Mouse (Mus musculus): ENCODE data around the gene Cblb. TPM values are rescaled to one million over a fixed set of nuclear protein-coding genes. Genes with fewer than 3 reads are reported as not detected.

Cblb gene
- polyA plus RNA-seq, 1 experiment from 2014 or later, result 11.5 TPM

DNA sequence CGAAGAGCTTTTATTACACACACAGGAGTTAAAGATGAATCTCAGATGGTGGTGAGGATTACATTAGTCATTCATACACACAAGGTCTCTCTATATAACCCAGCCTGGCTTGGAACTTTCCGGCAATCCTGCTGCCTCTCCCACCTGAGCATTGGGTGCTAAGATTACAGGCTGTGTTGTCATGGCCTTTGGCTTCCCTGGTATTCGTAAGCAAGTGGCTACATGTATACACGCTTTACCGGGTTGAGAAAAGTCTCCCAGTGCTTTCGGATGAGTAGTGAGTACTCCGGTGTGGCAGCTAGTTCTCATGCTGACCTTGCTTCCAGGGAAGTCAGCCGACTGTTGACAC, 48.4 kb downstream of the Cblb start:
- H3K27ac ChIP-seq (replicated peaks), result no peak overlapping the region

DNA sequence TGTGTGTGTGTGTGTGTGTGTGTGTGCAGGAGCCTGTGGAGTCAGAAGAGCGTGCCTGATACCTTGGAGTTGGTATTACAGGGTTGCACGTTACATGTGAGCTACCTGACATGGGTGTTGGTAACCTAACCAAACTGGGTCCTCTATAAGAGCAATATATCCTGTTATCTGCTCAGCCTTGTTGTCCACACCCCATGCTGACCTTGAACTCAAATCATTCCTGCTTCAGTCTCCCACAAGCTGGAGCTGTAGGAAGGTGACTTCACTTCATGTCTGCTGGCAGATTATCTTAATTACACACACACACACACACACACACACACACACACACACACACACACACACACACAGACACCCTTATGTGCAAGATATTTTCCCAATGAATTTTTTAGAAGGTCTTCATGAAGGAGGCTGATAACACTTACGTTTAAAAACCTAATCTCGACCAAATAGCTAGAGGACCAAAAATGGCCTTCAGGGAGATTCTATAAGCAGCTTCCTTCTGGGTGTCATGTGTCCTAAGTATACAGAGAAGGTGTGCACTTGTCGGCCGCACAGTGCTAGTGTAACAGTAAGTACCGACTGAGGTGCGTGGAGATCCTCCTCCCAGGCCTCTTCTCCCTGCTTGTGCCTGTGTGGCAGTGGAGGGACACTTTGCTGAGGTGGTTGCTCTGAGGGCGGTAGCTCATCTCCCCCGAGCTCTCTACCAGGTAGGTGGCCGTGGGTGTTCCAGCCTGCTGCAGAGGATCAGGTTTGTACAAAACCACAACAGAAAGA, 49.8 kb downstream of the Cblb start:
- WGBS, result 91% methylated on average over 11 of the region's 11 CpGs
- Histone ChIP-seq H3K4me1 (replicated peaks) (peaks cover 16% of the 10 kb centered on the region), H3K36me3 (no peaks in the 10 kb centered on the region), H3K4me3 (no peak overlapping the region), H3K9ac (no peak overlapping the region), H3K27ac (replicated peaks) (no peak overlapping the region), H3K9me3 (no peaks in the 10 kb centered on the region), H3K4me2 (no peak overlapping the region), H3K27me3 (no peaks in the 10 kb centered on the region)
- no peak for ATAC-seq (ENCODE audit: low FRiP score, low read depth)

More for the DNA sequence above, 48.4 kb downstream of the Cblb start:
- peaks cover 16% of the 10 kb centered on the region for H3K4me1 ChIP-seq (replicated peaks)
- H3K4me3 ChIP-seq, result no peak overlapping the region
- no peak overlapping the region for H3K4me2 ChIP-seq
- no peak for ATAC-seq (ENCODE audit: low FRiP score, low read depth)
- WGBS, result 90% methylated on average over 8 of the region's 8 CpGs
- no peak overlapping the region for H3K9ac ChIP-seq
- no peaks in the 10 kb centered on the region for H3K36me3 ChIP-seq
- H3K27me3 ChIP-seq, result no peaks in the 10 kb centered on the region
- no peaks in the 10 kb centered on the region for H3K9me3 ChIP-seq

DNA sequence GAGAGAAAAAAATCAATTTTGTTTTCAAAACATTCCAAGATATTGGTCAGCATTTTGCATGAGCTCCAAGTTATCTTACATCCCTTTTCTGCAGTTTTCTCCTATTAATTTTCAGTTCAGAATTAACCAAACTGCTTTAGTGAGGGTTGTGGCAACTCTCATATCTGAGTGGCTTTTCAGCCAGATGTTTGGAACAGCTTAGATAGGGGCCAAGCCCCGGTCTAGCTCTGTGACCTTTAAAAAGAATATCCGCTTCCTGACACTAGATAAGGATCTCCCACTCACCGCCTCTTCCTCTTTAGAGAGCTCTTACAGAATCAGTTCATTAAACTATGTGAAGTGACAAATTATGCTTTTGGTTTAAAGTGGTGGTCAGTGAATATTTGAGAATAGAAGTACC, 50.7 kb downstream of the Cblb start:
- H3K4me2 ChIP-seq, result no peak overlapping the region
- H3K4me1 ChIP-seq (replicated peaks), result peaks cover 12% of the 10 kb centered on the region
- 77% methylated on average over 3 of the region's 3 CpGs for WGBS
- H3K27me3 ChIP-seq, result no peaks in the 10 kb centered on the region
- no peak overlapping the region for H3K4me3 ChIP-seq
- no peak overlapping the region for H3K27ac ChIP-seq (replicated peaks)
- no peak for ATAC-seq (ENCODE audit: low FRiP score, low read depth)
- H3K9me3 ChIP-seq, result no peaks in the 10 kb centered on the region
- H3K9ac ChIP-seq, result no peak overlapping the region
- H3K36me3 ChIP-seq, result no peaks in the 10 kb centered on the region

DNA sequence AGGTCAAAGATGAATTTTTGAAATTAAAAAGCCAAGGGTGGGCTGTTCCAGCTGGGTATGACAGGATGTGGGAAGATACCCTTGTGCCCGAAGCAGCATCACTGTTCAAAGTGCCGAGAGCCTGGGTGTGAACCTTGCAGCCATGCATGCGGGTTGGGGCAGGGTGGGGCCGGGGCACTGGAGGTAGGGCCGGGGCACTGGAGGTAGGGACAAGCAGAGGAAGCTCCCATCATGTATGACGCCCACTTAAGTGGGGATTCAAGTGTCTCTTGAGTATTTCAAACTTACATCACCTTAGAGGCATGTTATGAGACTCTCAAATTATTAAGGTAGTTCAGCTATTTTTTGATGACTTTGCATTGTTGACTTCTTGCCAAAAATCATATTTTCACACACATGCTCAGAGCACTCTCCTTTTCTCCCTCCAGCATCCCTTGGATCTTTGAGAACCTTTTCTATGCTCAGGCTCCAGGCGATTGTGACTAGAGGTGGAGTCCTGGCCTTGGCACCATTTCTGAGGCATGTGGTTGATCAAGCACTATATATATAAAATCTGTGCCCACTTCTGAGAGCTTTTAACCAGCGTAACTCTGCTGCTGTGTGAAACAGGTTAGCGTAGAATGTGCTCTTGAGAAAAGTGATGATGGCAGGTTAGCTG, 55.9 kb downstream of the Cblb start:
- H3K27me3 ChIP-seq, result no peaks in the 10 kb centered on the region
- H3K9me3 ChIP-seq, result no peaks in the 10 kb centered on the region
- WGBS, result 93% methylated on average over 9 of the region's 9 CpGs
- H3K4me2 ChIP-seq, result no peak overlapping the region
- no peak overlapping the region for H3K27ac ChIP-seq (replicated peaks)
- no peak for ATAC-seq (ENCODE audit: low FRiP score, low read depth)
- H3K36me3 ChIP-seq, result no peaks in the 10 kb centered on the region; the same call in 1 of the 2 replicates
- H3K4me3 ChIP-seq, result no peak overlapping the region
- no peaks in the 10 kb centered on the region for H3K4me1 ChIP-seq (replicated peaks)
- H3K9ac ChIP-seq, result no peak overlapping the region

DNA sequence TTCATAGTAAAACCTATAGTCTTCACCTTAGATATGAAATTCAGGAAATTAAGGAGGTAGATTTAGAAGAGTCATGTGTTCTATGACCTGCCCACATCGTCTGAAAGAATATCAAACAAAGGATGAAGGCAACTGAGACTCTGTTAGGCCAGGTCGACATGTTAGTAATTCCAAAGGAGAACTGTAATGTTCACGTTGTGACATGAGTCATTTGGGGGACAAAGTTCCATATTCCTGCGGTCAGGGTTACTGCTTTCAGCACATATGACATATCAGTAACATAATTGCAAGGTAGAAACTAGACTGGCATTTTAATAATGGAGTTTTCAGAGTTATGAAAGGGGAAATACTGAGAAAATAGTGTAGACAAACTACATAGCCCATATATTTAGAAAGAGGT, 58.3 kb downstream of the Cblb start:
- Histone ChIP-seq H3K4me3 (no peak overlapping the region), H3K9ac (no peak overlapping the region), H3K36me3 (no peaks in the 10 kb centered on the region; the same call in 1 of the 2 replicates), H3K4me1 (replicated peaks) (peaks cover 10% of the 10 kb centered on the region), H3K4me2 (no peak overlapping the region), H3K9me3 (no peaks in the 10 kb centered on the region), H3K27me3 (no peaks in the 10 kb centered on the region), H3K27ac (replicated peaks) (no peak overlapping the region)
- 87% methylated on average over 4 of the region's 4 CpGs for WGBS
- ATAC-seq (ENCODE audit: low FRiP score, low read depth), result no peak

DNA sequence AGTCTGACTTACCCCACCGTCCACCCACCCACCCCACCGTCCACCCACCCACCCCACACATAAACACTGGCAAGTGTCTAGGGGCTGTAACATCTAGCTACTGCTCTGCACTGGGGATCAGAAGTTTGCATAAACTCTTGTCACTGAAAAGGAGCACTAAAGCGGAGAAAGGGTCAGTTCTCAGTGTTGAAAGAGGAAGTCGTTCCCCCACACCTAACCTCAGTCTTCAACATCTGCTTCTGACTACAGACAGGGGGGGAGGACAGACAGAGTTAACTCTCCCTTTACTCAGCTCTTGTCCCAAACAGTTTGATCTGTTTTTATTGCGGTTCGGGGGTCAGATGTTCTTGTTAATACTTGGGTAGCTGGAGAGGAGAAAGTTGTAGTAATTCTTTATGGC, 59.9 kb downstream of the Cblb start:
- WGBS, result 86% methylated on average over 6 of the region's 6 CpGs
- no peak for ATAC-seq (ENCODE audit: low FRiP score, low read depth)

DNA sequence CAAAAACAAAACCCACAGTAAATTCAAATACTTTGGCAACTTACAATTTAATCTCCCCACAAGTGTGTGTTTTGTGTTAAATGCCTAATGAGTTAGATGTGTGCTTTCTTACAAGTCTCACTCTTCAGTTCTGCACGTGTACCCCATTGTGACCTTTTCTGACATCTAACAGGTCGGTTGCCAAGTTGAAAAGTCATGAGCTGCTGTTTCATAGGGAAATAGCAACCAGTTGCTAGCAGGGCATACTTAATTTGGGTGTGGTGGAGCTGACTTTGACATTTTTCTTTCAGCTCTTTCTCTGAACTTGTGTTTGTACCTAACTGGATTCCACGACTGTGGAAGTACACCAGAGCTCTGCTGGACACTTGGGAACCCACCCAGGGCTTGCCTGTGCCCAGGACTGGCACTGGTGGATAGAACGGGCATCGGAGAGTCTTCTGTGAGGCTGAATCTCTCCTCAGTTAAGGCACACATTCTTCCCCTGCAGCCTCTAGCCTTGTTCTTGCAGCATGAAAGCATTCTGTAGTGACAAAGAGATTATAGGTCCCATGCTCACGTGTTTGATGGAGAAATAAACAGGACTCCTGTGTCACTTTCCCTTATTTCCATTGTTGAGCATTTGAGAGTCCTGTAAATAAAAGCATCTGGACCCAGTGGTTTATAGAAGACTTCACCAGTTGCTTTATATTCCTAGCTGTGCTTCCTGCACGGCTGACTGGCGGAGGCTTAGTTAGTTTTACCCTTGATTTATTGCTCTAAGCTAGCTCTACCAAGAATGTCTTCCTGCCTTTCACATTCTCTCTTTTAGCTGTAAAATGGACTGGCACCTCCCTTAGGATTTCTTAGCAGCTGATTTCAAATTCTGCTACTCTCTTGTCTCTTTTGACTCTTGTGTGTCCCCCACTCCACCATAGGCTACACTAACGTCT, 62.6 kb downstream of the Cblb start:
- Histone ChIP-seq H3K36me3 (no peaks in the 10 kb centered on the region; the same call in 1 of the 2 replicates), H3K9ac (no peak overlapping the region), H3K4me3 (no peak overlapping the region), H3K4me1 (replicated peaks) (peaks cover 10% of the 10 kb centered on the region), H3K27me3 (no peaks in the 10 kb centered on the region), H3K4me2 (no peak overlapping the region), H3K27ac (replicated peaks) (no peak overlapping the region), H3K9me3 (no peaks in the 10 kb centered on the region)
- 66% methylated on average over 9 of the region's 9 CpGs for WGBS
- ATAC-seq (ENCODE audit: low FRiP score, low read depth), result no peak

More for the DNA sequence above, 59.9 kb downstream of the Cblb start:
- Histone ChIP-seq H3K27me3 (no peaks in the 10 kb centered on the region), H3K4me2 (no peak overlapping the region), H3K36me3 (no peaks in the 10 kb centered on the region; the same call in 1 of the 2 replicates), H3K4me1 (replicated peaks) (peaks cover 10% of the 10 kb centered on the region), H3K9me3 (no peaks in the 10 kb centered on the region), H3K4me3 (no peak overlapping the region), H3K27ac (replicated peaks) (no peak overlapping the region), H3K9ac (no peak overlapping the region)

DNA sequence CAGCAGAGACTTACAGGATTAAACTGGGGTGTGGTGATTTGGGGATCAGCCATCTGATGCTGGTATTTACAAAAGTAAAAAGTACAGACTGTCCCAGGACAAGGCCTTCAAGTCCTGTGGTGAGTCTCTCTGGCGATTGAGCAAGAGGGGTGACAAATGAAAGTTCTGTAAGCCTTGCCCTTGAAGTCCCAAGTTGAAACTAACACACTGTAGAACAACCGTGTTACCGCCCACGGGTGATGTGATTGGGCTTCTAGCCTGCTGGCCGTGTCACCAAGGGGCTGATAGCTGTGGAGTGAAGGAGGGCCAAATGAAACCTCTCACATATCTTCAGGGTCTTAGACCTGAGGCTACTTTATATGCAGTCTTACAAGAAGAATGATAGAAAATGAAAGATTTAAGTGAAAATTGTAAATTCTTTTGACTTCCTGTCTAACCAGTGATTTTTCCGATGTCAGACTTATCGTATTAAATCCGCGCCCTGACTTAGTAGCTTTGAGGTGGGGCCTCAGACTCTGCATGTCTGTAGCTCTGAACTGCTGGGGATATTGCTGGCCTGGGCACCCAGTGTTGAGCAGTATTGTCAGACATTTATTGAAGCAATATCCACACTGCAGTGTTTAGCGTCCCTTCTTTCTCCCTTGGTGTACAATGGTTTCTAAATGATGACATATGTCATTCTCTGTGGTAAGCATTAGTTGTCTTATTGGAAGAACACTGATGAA, 63.9 kb downstream of the Cblb start:
- ATAC-seq (ENCODE audit: low FRiP score, low read depth), result no peak
- WGBS, result 91% methylated on average over 10 of the region's 10 CpGs
- no peaks in the 10 kb centered on the region for H3K27me3 ChIP-seq

DNA sequence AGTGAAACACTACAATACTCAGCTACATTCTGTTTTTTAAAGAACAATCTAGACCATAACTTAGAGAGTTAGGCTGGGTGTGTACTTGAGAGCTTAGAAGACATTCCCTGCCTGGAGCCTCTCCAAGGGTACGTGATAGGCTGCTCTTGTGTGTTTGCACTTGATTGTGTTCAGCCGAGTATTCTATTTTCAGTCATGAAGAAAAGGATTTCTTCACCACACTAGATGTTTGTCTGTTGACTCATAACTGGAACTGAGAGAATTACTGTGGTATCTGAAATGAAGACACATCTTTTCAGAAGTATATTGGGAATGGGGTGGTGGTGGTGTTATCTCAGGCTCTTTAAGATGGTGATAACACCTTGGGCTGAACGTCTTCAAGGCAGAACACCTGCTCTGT, 64.6 kb downstream of the Cblb start:
- no peaks in the 10 kb centered on the region for H3K36me3 ChIP-seq
- 91% methylated on average over 3 of the region's 3 CpGs for WGBS

More for the DNA sequence above, 63.9 kb downstream of the Cblb start:
- Histone ChIP-seq H3K4me2 (no peak overlapping the region), H3K4me3 (no peak overlapping the region), H3K36me3 (no peaks in the 10 kb centered on the region; the same call in 1 of the 2 replicates), H3K4me1 (replicated peaks) (peaks cover 10% of the 10 kb centered on the region), H3K27ac (replicated peaks) (no peak overlapping the region), H3K9ac (no peak overlapping the region), H3K9me3 (no peaks in the 10 kb centered on the region)

DNA sequence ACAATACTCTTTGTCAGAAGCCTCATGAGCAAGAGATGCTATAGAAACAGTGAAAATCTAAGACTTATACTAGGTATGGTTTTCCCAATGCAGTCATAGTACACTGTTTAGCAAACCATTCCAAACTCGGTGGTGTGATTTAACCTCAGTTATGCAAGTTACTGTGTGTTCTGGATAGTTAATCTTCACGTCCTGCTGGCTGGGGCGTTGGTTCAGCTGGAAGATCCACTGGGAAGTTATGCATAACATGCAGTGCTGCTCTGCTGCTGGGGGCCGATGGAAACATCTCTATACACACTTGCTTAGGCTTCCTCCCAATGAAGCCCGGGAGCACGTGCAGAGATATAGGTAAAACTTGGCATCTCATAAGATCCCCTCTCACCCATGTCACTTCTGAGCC, 69.4 kb downstream of the Cblb start:
- H3K9me3 ChIP-seq, result no peaks in the 10 kb centered on the region
- H3K27me3 ChIP-seq, result no peaks in the 10 kb centered on the region
- no peak for ATAC-seq (ENCODE audit: low FRiP score, low read depth)
- no peaks in the 10 kb centered on the region for H3K4me1 ChIP-seq (replicated peaks)
- no peak overlapping the region for H3K4me2 ChIP-seq
- no peak overlapping the region for H3K4me3 ChIP-seq
- no peak overlapping the region for H3K9ac ChIP-seq
- no peak overlapping the region for H3K27ac ChIP-seq (replicated peaks)
- no peaks in the 10 kb centered on the region for H3K36me3 ChIP-seq
- 85% methylated on average over 6 of the region's 6 CpGs for WGBS

More for the DNA sequence above, 64.6 kb downstream of the Cblb start:
- H3K9me3 ChIP-seq, result no peaks in the 10 kb centered on the region
- H3K4me3 ChIP-seq, result no peak overlapping the region
- no peaks in the 10 kb centered on the region for H3K27me3 ChIP-seq
- ATAC-seq (ENCODE audit: low FRiP score, low read depth), result no peak
- no peak overlapping the region for H3K9ac ChIP-seq
- no peak overlapping the region for H3K27ac ChIP-seq (replicated peaks)
- H3K4me2 ChIP-seq, result no peak overlapping the region
- H3K4me1 ChIP-seq (replicated peaks), result peaks cover 10% of the 10 kb centered on the region

DNA sequence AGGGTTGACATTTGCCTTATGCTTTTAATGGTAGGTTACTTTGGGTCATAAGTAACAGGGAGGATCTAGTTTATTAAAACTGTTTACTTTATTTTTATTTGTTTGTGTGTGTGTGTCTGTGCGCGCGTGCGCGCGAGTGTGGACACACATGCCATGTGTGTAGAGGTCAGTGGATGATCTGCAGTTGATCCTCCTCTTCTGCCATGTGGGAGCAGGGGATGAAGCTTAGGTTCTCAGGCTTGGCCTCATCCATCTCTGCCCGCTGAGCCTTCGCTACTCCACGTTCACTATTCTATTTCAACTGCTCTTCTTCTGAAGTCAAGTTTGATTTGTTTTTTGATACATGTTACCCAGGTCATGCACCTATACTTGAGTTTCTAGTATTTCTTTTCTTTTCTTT, 73.6 kb downstream of the Cblb start:
- H3K27me3 ChIP-seq, result no peaks in the 10 kb centered on the region
- H3K4me2 ChIP-seq, result no peak overlapping the region
- 94% methylated on average over 9 of the region's 9 CpGs for WGBS
- no peaks in the 10 kb centered on the region for H3K36me3 ChIP-seq
- H3K9ac ChIP-seq, result no peak overlapping the region
- no peaks in the 10 kb centered on the region for H3K9me3 ChIP-seq
- H3K4me1 ChIP-seq (replicated peaks), result no peaks in the 10 kb centered on the region
- H3K4me3 ChIP-seq, result no peak overlapping the region
- H3K27ac ChIP-seq (replicated peaks), result no peak overlapping the region
- ATAC-seq (ENCODE audit: low FRiP score, low read depth), result no peak
